Comparison of ENCODE assay signal across 8 mouse cellular contexts in genomic region chr1:36243447-36244057, GRCm38 (mm10). TPM values are rescaled to one million over a fixed set of nuclear protein-coding genes. Genes with fewer than 3 reads are reported as not detected.
DNase-seq lines count a peak whose midpoint lies in the region; ATAC-seq and TF ChIP-seq lines count a peak whose summit lies in the region.

No protein-coding gene starts in this region.

- peak overlapping the region; percentile 77 for H3K9ac ChIP-seq in liver, embryonic 11.5 days (ENCODE audit: low read depth, low read length)

- no peak for DNase-seq in cerebellum, adult 2 months
- no peak for DNase-seq in cerebellum, adult 11 months
- DNase-seq in testis, postnatal 14 days (ENCODE audit: low spot score) = no peak
- no peak for DNase-seq in liver, embryonic 11.5 days (ENCODE audit: low spot score)
- DNase-seq in Muller cell, postnatal 12 days (ENCODE audit: inconsistent ontology term) = no peak
- DNase-seq in frontal cortex, postnatal 14 days (ENCODE audit: low spot score in 2 of 2) = no peak
- DNase-seq in left cerebral cortex, adult 9 months (ENCODE audit: low spot score in 2 of 2) = no peak

- H3K36me3 ChIP-seq in testis, adult 2 months (ENCODE audit: control insufficient read depth, insufficient read depth, low read length) = no peaks in the 10 kb centered on the region
- H3K36me3 ChIP-seq in liver, embryonic 11.5 days (ENCODE audit: control insufficient read depth, insufficient read depth, low read length) = no peaks in the 10 kb centered on the region; the same call in 1 of the 2 replicates

- peak; percentile 43; the same call in 1 of the 2 replicates for ATAC-seq in liver, embryonic 11.5 days (replicated peaks; ENCODE audit: low FRiP score)

- H3K27ac ChIP-seq in cerebellum, adult 2 months (ENCODE audit: insufficient read depth, low read length) = 0 out of 2 replicates have a peak overlapping the region, but pooled peaks have one; percentile 4
- peak overlapping the region; percentile 50 for H3K27ac ChIP-seq in testis, adult 2 months (ENCODE audit: control insufficient read depth, insufficient read depth, low read depth, low read length)
- peak overlapping the region; percentile 64; the same call in 1 of the 2 replicates for H3K27ac ChIP-seq in liver, embryonic 11.5 days (ENCODE audit: low read depth, low read length)

- no peaks in the 10 kb centered on the region for H3K9me3 ChIP-seq in liver, embryonic 11.5 days (ENCODE audit: control insufficient read depth, low read length)

- no peak for TF ChIP-seq CTCF in cerebellum, adult 2 months (IDR thresholded peaks at IDR 0.05; ENCODE audit: borderline replicate concordance, insufficient read depth, low read depth, low read length)
- TF ChIP-seq CTCF in testis, adult 2 months (IDR thresholded peaks at IDR 0.05; ENCODE audit: control insufficient read depth, insufficient read depth, insufficient replicate concordance, low read depth, low read length) = no peak

- H3K4me1 ChIP-seq in cerebellum, adult 2 months (ENCODE audit: control insufficient read depth, insufficient read depth, low read length) = no peaks in the 10 kb centered on the region
- peaks cover 4% of the 10 kb centered on the region; the same call in 1 of the 2 replicates for H3K4me1 ChIP-seq in testis, adult 2 months (ENCODE audit: control insufficient read depth, insufficient read depth, low read length)
- H3K4me1 ChIP-seq in liver, embryonic 11.5 days (replicated peaks; ENCODE audit: control insufficient read depth, insufficient read depth, low read length) = no peaks in the 10 kb centered on the region; the same call in 1 of the 2 replicates

- no peaks in the 10 kb centered on the region for H3K27me3 ChIP-seq in cerebellum, adult 2 months (ENCODE audit: control insufficient read depth, insufficient read depth, low read length)
- H3K27me3 ChIP-seq in testis, adult 2 months (ENCODE audit: control insufficient read depth, insufficient read depth, low read length) = no peaks in the 10 kb centered on the region
- H3K27me3 ChIP-seq in liver, embryonic 11.5 days (replicated peaks; ENCODE audit: control insufficient read depth, insufficient read depth, low read length) = no peaks in the 10 kb centered on the region

- peak overlapping the region; percentile 85 for H3K4me3 ChIP-seq in cerebellum, adult 2 months (replicated peaks; ENCODE audit: insufficient read depth, low read depth, low read length)
- peak overlapping the region; percentile 92 for H3K4me3 ChIP-seq in testis, adult 2 months (ENCODE audit: control insufficient read depth, low read depth, low read length)
- H3K4me3 ChIP-seq in liver, embryonic 11.5 days (ENCODE audit: low read depth, low read length) = peak overlapping the region; percentile 78

- peak overlapping the region; percentile 74 for H3K4me2 ChIP-seq in liver, embryonic 11.5 days

- no peak for TF ChIP-seq POLR2A in cerebellum, adult 2 months (IDR thresholded peaks at IDR 0.05; ENCODE audit: borderline replicate concordance, insufficient read depth, low read length)
- TF ChIP-seq POLR2A in testis, adult 2 months (IDR thresholded peaks at IDR 0.05; ENCODE audit: control insufficient read depth, low read depth, low read length) = no peak

- WGBS in cerebellum, adult 2 months = 3% methylated on average over 21 of the region's 21 CpGs
- WGBS in liver, embryonic 11.5 days = 4% methylated on average over 21 of the region's 21 CpGs

RNA-seq across cellular contexts. Expression of gene Uggt1, which starts 1.0 kb away (rescaled TPM):
- polyA plus RNA-seq in cerebellum, adult 2 months (2012; rRNA removed) = 23.6 and 25.7 TPM in 2 replicates
- 6.0 and 8.4 TPM in 2 replicates for polyA plus RNA-seq in testis, adult 2 months (2012; rRNA removed)
- polyA plus RNA-seq in liver, embryonic 11.5 days (2014; fragmentation: Nextera tagmentation; extraction: Ambion mirVana) = 54.4 and 55.8 TPM in 2 replicates

RNA-seq across cellular contexts. Expression of gene Neurl3, which starts 30.9 kb away (rescaled TPM):
- 0.93 and 1.0 TPM in 2 replicates for polyA plus RNA-seq in cerebellum, adult 2 months (2012; rRNA removed)
- 0.12 and 0.32 TPM in 2 replicates for polyA plus RNA-seq in testis, adult 2 months (2012; rRNA removed)
- 4.5 and 4.6 TPM in 2 replicates for polyA plus RNA-seq in liver, embryonic 11.5 days (2014; fragmentation: Nextera tagmentation; extraction: Ambion mirVana)

Comparison
In these comparisons a context has a peak if more than half of its experiments do, and no peak if none do; other contexts are left out.
1. H3K27ac ChIP-seq: peak in every context shown above with its lines; median percentile 64 in liver, embryonic 11.5 days; 50 in testis, adult 2 months; 4 in cerebellum, adult 2 months.